ENCODE assay signal across 21 mouse cellular contexts in genomic region chr10:95197377-95197776, GRCm38 (mm10).
A peak's percentile ranks its signal among the peaks of the same experiment; 100 is the strongest.
DNase-seq lines count a peak whose midpoint lies in the region; ATAC-seq and TF ChIP-seq lines count a peak whose summit lies in the region.
"Had no signal": no experiment of that assay in that cellular context is flagged by ENCODE, and none has a peak within 500 bp of the region (broad histone marks: within the 10 kb centered on the region; RNA-seq: fewer than 3 reads in every experiment).

No protein-coding gene starts in this region.

- DNase-seq in adrenal gland, adult (ENCODE audit: inconsistent age in 2 of 2, low spot score in 1 of 2) = peak; percentile 46 to 73
- DNase-seq in adrenal gland, adult 18-20 months (ENCODE audit: low spot score in 2 of 2) = no peak
- DNase-seq in kidney, postnatal 0 days (ENCODE audit: low spot score) = peak; percentile 79
- DNase-seq in lung, postnatal 0 days (ENCODE audit: low spot score) = peak; percentile 67
- DNase-seq in lung, postnatal 25 days (ENCODE audit: low spot score) = no peak
- peak; percentile 49 to 54 for DNase-seq in kidney, postnatal 36 days
- DNase-seq in left cerebral cortex, adult 18-20 months (ENCODE audit: low spot score in 2 of 2) = no peak
- DNase-seq: cerebellum, adult 11 months; cerebellum, postnatal 14 days; gastrocnemius, postnatal 14 days; heart, postnatal 4 days; left cerebral cortex, postnatal 4 days; liver; spleen, adult 18-20 months had no signal

- H3K9ac ChIP-seq in kidney, postnatal 0 days (ENCODE audit: low read depth, low read length) = no peak overlapping the region
- no peak overlapping the region for H3K9ac ChIP-seq in kidney, embryonic 16.5 days (replicated peaks; ENCODE audit: low read length)
- no peak overlapping the region for H3K9ac ChIP-seq in lung, postnatal 0 days (replicated peaks; ENCODE audit: low read depth)
- H3K9ac ChIP-seq: embryonic facial prominence, embryonic 13.5 days; forebrain, embryonic 15.5 days; heart, embryonic 15.5 days; hindbrain, embryonic 15.5 days; intestine, embryonic 15.5 days; midbrain, embryonic 12.5 days had no signal

- H3K36me3 ChIP-seq in kidney, postnatal 0 days (ENCODE audit: insufficient read depth, low read length) = no peaks in the 10 kb centered on the region
- H3K36me3 ChIP-seq in kidney, embryonic 16.5 days (ENCODE audit: insufficient read depth, low read length) = no peaks in the 10 kb centered on the region
- no peaks in the 10 kb centered on the region for H3K36me3 ChIP-seq in lung, postnatal 0 days (ENCODE audit: insufficient read depth, low read length)
- H3K36me3 ChIP-seq: embryonic facial prominence, embryonic 13.5 days; forebrain, embryonic 15.5 days; heart, embryonic 15.5 days; hindbrain, embryonic 15.5 days; intestine, embryonic 15.5 days; midbrain, embryonic 12.5 days had no signal

- no peak overlapping the region for H3K4me2 ChIP-seq in kidney, postnatal 0 days (ENCODE audit: low read length)
- no peak overlapping the region for H3K4me2 ChIP-seq in kidney, embryonic 16.5 days (replicated peaks; ENCODE audit: low read depth, low read length)
- H3K4me2 ChIP-seq in lung, postnatal 0 days (replicated peaks; ENCODE audit: low read depth, low read length) = no peak overlapping the region
- H3K4me2 ChIP-seq: embryonic facial prominence, embryonic 13.5 days; forebrain, embryonic 15.5 days; heart, embryonic 15.5 days; hindbrain, embryonic 15.5 days; intestine, embryonic 15.5 days; midbrain, embryonic 12.5 days had no signal

- no peaks in the 10 kb centered on the region for H3K9me3 ChIP-seq in kidney, postnatal 0 days (replicated peaks; ENCODE audit: low read length)
- no peaks in the 10 kb centered on the region for H3K9me3 ChIP-seq in kidney, embryonic 16.5 days (ENCODE audit: low read length)
- no peaks in the 10 kb centered on the region for H3K9me3 ChIP-seq in lung, postnatal 0 days (ENCODE audit: low read length)
- H3K9me3 ChIP-seq: embryonic facial prominence, embryonic 13.5 days; forebrain, embryonic 15.5 days; heart, embryonic 15.5 days; hindbrain, embryonic 15.5 days; intestine, embryonic 15.5 days; midbrain, embryonic 12.5 days had no signal

- no peaks in the 10 kb centered on the region for H3K27me3 ChIP-seq in kidney, postnatal 0 days (ENCODE audit: insufficient read depth, low read length)
- H3K27me3 ChIP-seq in kidney, embryonic 16.5 days (ENCODE audit: insufficient read depth, low read length) = no peaks in the 10 kb centered on the region
- no peaks in the 10 kb centered on the region for H3K27me3 ChIP-seq in lung, postnatal 0 days (replicated peaks; ENCODE audit: insufficient read depth, low read length)
- H3K27me3 ChIP-seq: embryonic facial prominence, embryonic 13.5 days; forebrain, embryonic 15.5 days; heart, embryonic 15.5 days; hindbrain, embryonic 15.5 days; intestine, embryonic 15.5 days; midbrain, embryonic 12.5 days had no signal

- H3K4me1 ChIP-seq in kidney, postnatal 0 days (replicated peaks; ENCODE audit: insufficient read depth, low read length) = 0 out of 2 replicates have a peak, but pooled peaks cover 4% of the 10 kb centered on the region
- H3K4me1 ChIP-seq in kidney, embryonic 16.5 days (ENCODE audit: insufficient read depth, low read length) = peaks cover 10% of the 10 kb centered on the region; the same call in 1 of the 2 replicates
- peaks cover 22% of the 10 kb centered on the region; the same call in 1 of the 2 replicates for H3K4me1 ChIP-seq in lung, postnatal 0 days (ENCODE audit: insufficient read depth, low read depth, low read length)
- H3K4me1 ChIP-seq: intestine, embryonic 15.5 days had no signal

- no peak for TF ChIP-seq CTCF in kidney, postnatal 0 days (IDR thresholded peaks at IDR 0.05; ENCODE audit: low read depth)
- TF ChIP-seq CTCF in lung, postnatal 0 days (IDR thresholded peaks at IDR 0.05) = no peak

- no peak for ATAC-seq in kidney, postnatal 0 days (replicated peaks; ENCODE audit: low FRiP score, low read depth)
- no peak for ATAC-seq in kidney, embryonic 16.5 days (ENCODE audit: low FRiP score, low TSS enrichment)
- peak; percentile 20; the same call in 1 of the 2 replicates for ATAC-seq in lung, postnatal 0 days
- ATAC-seq: forebrain, embryonic 15.5 days; intestine, embryonic 15.5 days had no signal

- H3K27ac ChIP-seq in kidney, postnatal 0 days = peak overlapping the region; percentile 19; the same call in 1 of the 2 replicates
- H3K27ac ChIP-seq in kidney, embryonic 16.5 days (ENCODE audit: low read length) = no peak overlapping the region
- 0 out of 2 replicates have a peak overlapping the region, but pooled peaks have one; percentile 20 for H3K27ac ChIP-seq in lung, postnatal 0 days (ENCODE audit: low read length)
- H3K27ac ChIP-seq: embryonic facial prominence, embryonic 13.5 days; forebrain, embryonic 15.5 days; heart, embryonic 15.5 days; hindbrain, embryonic 15.5 days; intestine, embryonic 15.5 days; midbrain, embryonic 12.5 days had no signal

- H3K4me3 ChIP-seq in kidney, postnatal 0 days (replicated peaks; ENCODE audit: low read depth, low read length) = no peak overlapping the region
- H3K4me3 ChIP-seq in kidney, embryonic 16.5 days (ENCODE audit: low read length) = no peak overlapping the region
- no peak overlapping the region for H3K4me3 ChIP-seq in lung, postnatal 0 days (ENCODE audit: low read depth, low read length)
- H3K4me3 ChIP-seq: embryonic facial prominence, embryonic 13.5 days; forebrain, embryonic 15.5 days; heart, embryonic 15.5 days; hindbrain, embryonic 15.5 days; intestine, embryonic 15.5 days; midbrain, embryonic 12.5 days had no signal

- no peak for TF ChIP-seq EP300 in lung, postnatal 0 days (IDR thresholded peaks at IDR 0.05)

- 67% methylated on average over 8 of the region's 8 CpGs for WGBS in kidney, postnatal 0 days
- WGBS in kidney, embryonic 16.5 days = 71% methylated on average over 8 of the region's 8 CpGs
- WGBS in lung, postnatal 0 days = 58% methylated on average over 8 of the region's 8 CpGs

Comparison
In these comparisons a context has a peak if more than half of its experiments do, and no peak if none do; other contexts are left out.
1. DNase-seq: peak in adrenal gland, adult (2 of 2), kidney, postnatal 0 days (single experiment), lung, postnatal 0 days (single experiment) and kidney, postnatal 36 days (2 of 2); none in adrenal gland, adult 18-20 months (0 of 2), lung, postnatal 25 days (single experiment) and left cerebral cortex, adult 18-20 months (0 of 2).